ENCODE assay signal across 12 mouse cellular contexts in genomic region chr3:30993066-30993573, GRCm38 (mm10). TPM values are rescaled to one million over a fixed set of nuclear protein-coding genes. Genes with fewer than 3 reads are reported as not detected.
A peak's percentile ranks its signal among the peaks of the same experiment; 100 is the strongest.
DNase-seq lines count a peak whose midpoint lies in the region; ATAC-seq and TF ChIP-seq lines count a peak whose summit lies in the region.
"Had no signal": no experiment of that assay in that cellular context is flagged by ENCODE, and none has a peak within 500 bp of the region (broad histone marks: within the 10 kb centered on the region; RNA-seq: fewer than 3 reads in every experiment).

No protein-coding gene starts in this region.

- H3K4me2 ChIP-seq in forebrain, postnatal 0 days (ENCODE audit: low read depth): no peak overlapping the region
- H3K4me2 ChIP-seq: heart, embryonic 11.5 days; hindbrain, embryonic 12.5 days had no signal

- no peaks in the 10 kb centered on the region for H3K36me3 ChIP-seq in splenic B cell, adult 2 months (ENCODE audit: control insufficient read depth, insufficient read depth, low read length, poor library complexity, severe bottlenecking)
- no peaks in the 10 kb centered on the region for H3K36me3 ChIP-seq in forebrain, postnatal 0 days (ENCODE audit: insufficient read depth)
- H3K36me3 ChIP-seq: hindbrain, embryonic 12.5 days had no signal

- H3K9ac ChIP-seq in forebrain, postnatal 0 days: no peak overlapping the region
- H3K9ac ChIP-seq: hindbrain, embryonic 12.5 days had no signal

- H3K27ac ChIP-seq in forebrain, postnatal 0 days (ENCODE audit: low read depth, low read length): no peak overlapping the region
- H3K27ac ChIP-seq: hindbrain, embryonic 12.5 days had no signal

- H3K4me1 ChIP-seq in forebrain, postnatal 0 days (ENCODE audit: insufficient read depth): 0 out of 2 replicates have a peak, but pooled peaks cover 11% of the 10 kb centered on the region

- TF ChIP-seq CTCF in forebrain, postnatal 0 days (IDR thresholded peaks at IDR 0.05; ENCODE audit: low read depth): no peak

- ATAC-seq in monocyte, adult 5-6 weeks (replicated peaks; ENCODE audit: insufficient number of reproducible peaks, low FRiP score, low TSS enrichment, poor library complexity, severe bottlenecking): no peak
- peak; percentile 26 for ATAC-seq in granulocyte monocyte progenitor cell, adult 5-6 weeks (replicated peaks; ENCODE audit: poor library complexity, severe bottlenecking)
- no peak for ATAC-seq in forebrain, postnatal 0 days

- no peak overlapping the region for H3K4me3 ChIP-seq in forebrain, postnatal 0 days (ENCODE audit: low read depth, low read length)
- H3K4me3 ChIP-seq: hindbrain, embryonic 12.5 days had no signal

- no peaks in the 10 kb centered on the region for H3K27me3 ChIP-seq in splenic B cell, adult 2 months (ENCODE audit: control insufficient read depth, insufficient read depth, low read length, poor library complexity, severe bottlenecking)
- H3K27me3 ChIP-seq in forebrain, postnatal 0 days (ENCODE audit: insufficient read depth, low read length): no peaks in the 10 kb centered on the region
- H3K27me3 ChIP-seq: hindbrain, embryonic 12.5 days had no signal

- DNase-seq in monocyte, adult 2 months (ENCODE audit: low read depth in 1 of 2, low spot score in 2 of 2): peak; percentile 46 to 69
- peak; percentile 66 for DNase-seq in ES-CJ7 (ENCODE audit: low read depth, low spot score)
- DNase-seq in splenic B cell, adult 2 months (ENCODE audit: low read depth, low spot score): peak; percentile 66
- DNase-seq in forebrain, postnatal 0 days: no peak
- DNase-seq in kidney, postnatal 10 days: no peak
- DNase-seq: adrenal gland, adult 2 months; cerebellum, postnatal 25 days; kidney, adult 11 months had no signal

- H3K9me3 ChIP-seq in forebrain, postnatal 0 days (ENCODE audit: low read length): no peaks in the 10 kb centered on the region
- H3K9me3 ChIP-seq: hindbrain, embryonic 12.5 days had no signal

RNA-seq across cellular contexts. Expression of gene Prkci, which starts 2.4 kb away (rescaled TPM):
- 7.7 to 11.1 TPM (median 9.3 TPM) in 3 replicates for total RNA-seq in monocyte, adult 5-6 weeks (2017)
- total RNA-seq in granulocyte monocyte progenitor cell, adult 5-6 weeks (2014; fragmentation: Nextera tagmentation): 12.8 and 22.5 TPM in 2 replicates
- 16.0 and 19.6 TPM in 2 replicates for total RNA-seq in granulocyte monocyte progenitor cell, adult 5-6 weeks (2017)
- total RNA-seq in forebrain, postnatal 0 days (2014; rRNA removed): 37.6 and 41.6 TPM in 2 replicates
- polyA plus RNA-seq in forebrain, postnatal 0 days (2015; fragmentation: Nextera tagmentation; extraction: Ambion mirVana): 13.6 and 19.5 TPM in 2 replicates

RNA-seq across cellular contexts. Expression of gene Phc3, which starts 23.9 kb away (rescaled TPM):
- total RNA-seq in monocyte, adult 5-6 weeks (2017): 22.7 to 46.5 TPM (median 29.5 TPM) in 3 replicates
- 31.6 and 33.7 TPM in 2 replicates for total RNA-seq in granulocyte monocyte progenitor cell, adult 5-6 weeks (2014; fragmentation: Nextera tagmentation)
- total RNA-seq in granulocyte monocyte progenitor cell, adult 5-6 weeks (2017): 13.8 and 14.1 TPM in 2 replicates
- 19.8 and 26.2 TPM in 2 replicates for total RNA-seq in forebrain, postnatal 0 days (2014; rRNA removed)
- polyA plus RNA-seq in forebrain, postnatal 0 days (2015; fragmentation: Nextera tagmentation; extraction: Ambion mirVana): 3.4 and 6.0 TPM in 2 replicates

Comparison
In these comparisons a context has a peak if more than half of its experiments do, and no peak if none do; other contexts are left out.
1. DNase-seq: peak in monocyte, adult 2 months (2 of 2), ES-CJ7 (single experiment) and splenic B cell, adult 2 months (single experiment); none in forebrain, postnatal 0 days (single experiment) and kidney, postnatal 10 days (single experiment).